Mouse (Mus musculus): ENCODE measurements around the gene Aebp2. TPM values are rescaled to one million over a fixed set of nuclear protein-coding genes. Genes with fewer than 3 reads are reported as not detected.
"Not testable (repeated sequence)": the region's sequence is repeated elsewhere in the genome, so short reads cannot be mapped to it uniquely, and the experiment has no call there.

Aebp2 gene
- polyA plus RNA-seq (2014; fragmentation: Nextera tagmentation; extraction: Ambion mirVana) = 10.6 and 11.3 TPM in 2 replicates

GRCm38 (mm10) chr6:140622391-140623225 lies at the start of gene Aebp2:
TSS of gene Aebp2 (plus strand) at chr6:140622663.
- peak within 1 kb of the TSS; percentile 100 for H3K4me3 ChIP-seq (replicated peaks; ENCODE audit: low read length)
- H3K4me1 ChIP-seq (replicated peaks; ENCODE audit: control insufficient read depth, insufficient read depth, low read length) = peaks cover 29% of the 10 kb centered on the region
- H3K27ac ChIP-seq = peak within 1 kb of the TSS; percentile 97
- ATAC-seq (ENCODE audit: low FRiP score) (0 out of 2 replicates have a peak, but pooled peaks have one; percentile 1), DNase-seq (ENCODE audit: low spot score) (no peak)
- peak within 1 kb of the TSS; percentile 53 for H3K4me2 ChIP-seq (replicated peaks)
- H3K27me3 ChIP-seq (ENCODE audit: control insufficient read depth, insufficient read depth, low read length) = no peaks in the 10 kb centered on the region
- H3K9ac ChIP-seq = peak within 1 kb of the TSS; percentile 99
- H3K9me3 ChIP-seq (ENCODE audit: control insufficient read depth, low read length) = no peaks in the 10 kb centered on the region
- no peaks in the 10 kb centered on the region for H3K36me3 ChIP-seq (replicated peaks; ENCODE audit: control insufficient read depth, insufficient read depth)
- WGBS = 48% methylated on average over 30 of the region's 30 CpGs

GRCm38 (mm10) chr6:140574943-140575342 lies 47.5 kb upstream of the Aebp2 start:
- no peak overlapping the region for H3K4me3 ChIP-seq (replicated peaks; ENCODE audit: low read length)
- ATAC-seq (ENCODE audit: low FRiP score) (no peak), DNase-seq (ENCODE audit: low spot score) (no peak)
- no peak overlapping the region for H3K9ac ChIP-seq
- no peaks in the 10 kb centered on the region for H3K4me1 ChIP-seq (replicated peaks; ENCODE audit: control insufficient read depth, insufficient read depth, low read length)
- H3K9me3 ChIP-seq (ENCODE audit: control insufficient read depth, low read length) = no peaks in the 10 kb centered on the region
- H3K27me3 ChIP-seq (ENCODE audit: control insufficient read depth, insufficient read depth, low read length) = no peaks in the 10 kb centered on the region
- peaks cover 85% of the 10 kb centered on the region for H3K36me3 ChIP-seq (replicated peaks; ENCODE audit: control insufficient read depth, insufficient read depth)
- 100% methylated on average over 3 of the region's 3 CpGs for whole genome bisulfite sequencing
- H3K4me2 ChIP-seq (replicated peaks) = no peak overlapping the region
- H3K27ac ChIP-seq = no peak overlapping the region

- peaks cover 82% of the 10 kb centered on the region for H3K36me3 ChIP-seq (replicated peaks; ENCODE audit: control insufficient read depth, insufficient read depth)
- DNase-seq (ENCODE audit: low spot score) (no peak), ATAC-seq (ENCODE audit: low FRiP score) (no peak)
- H3K27me3 ChIP-seq (ENCODE audit: control insufficient read depth, insufficient read depth, low read length) = no peaks in the 10 kb centered on the region
- no peaks in the 10 kb centered on the region for H3K4me1 ChIP-seq (replicated peaks; ENCODE audit: control insufficient read depth, insufficient read depth, low read length)
- H3K27ac ChIP-seq = no peak overlapping the region
- H3K9me3 ChIP-seq (ENCODE audit: control insufficient read depth, low read length) = no peaks in the 10 kb centered on the region
- no peak overlapping the region for H3K4me3 ChIP-seq (replicated peaks; ENCODE audit: low read length)
- no peak overlapping the region for H3K9ac ChIP-seq
- no peak overlapping the region for H3K4me2 ChIP-seq (replicated peaks)
- WGBS = 94% methylated on average over 8 of the region's 8 CpGs
Observed at GRCm38 (mm10) chr6:140576133-140576532, 46.3 kb upstream of the Aebp2 start.

GRCm38 (mm10) chr6:140576961-140577821 lies 45.3 kb upstream of the Aebp2 start:
- no peak overlapping the region for H3K4me2 ChIP-seq (replicated peaks)
- H3K36me3 ChIP-seq (replicated peaks; ENCODE audit: control insufficient read depth, insufficient read depth) = peaks cover 79% of the 10 kb centered on the region
- ATAC-seq (ENCODE audit: low FRiP score) (no peak), DNase-seq (ENCODE audit: low spot score) (no peak)
- no peak overlapping the region for H3K9ac ChIP-seq
- H3K27ac ChIP-seq = no peak overlapping the region
- WGBS = 74% methylated on average over 18 of the region's 18 CpGs
- H3K9me3 ChIP-seq (ENCODE audit: control insufficient read depth, low read length) = no peaks in the 10 kb centered on the region
- H3K27me3 ChIP-seq (ENCODE audit: control insufficient read depth, insufficient read depth, low read length) = no peaks in the 10 kb centered on the region
- no peak overlapping the region for H3K4me3 ChIP-seq (replicated peaks; ENCODE audit: low read length)
- H3K4me1 ChIP-seq (replicated peaks; ENCODE audit: control insufficient read depth, insufficient read depth, low read length) = no peaks in the 10 kb centered on the region

- ATAC-seq (ENCODE audit: low FRiP score) (no peak), DNase-seq (ENCODE audit: low spot score) (no peak)
- Histone ChIP-seq H3K27me3 (ENCODE audit: control insufficient read depth, insufficient read depth, low read length) (no peaks in the 10 kb centered on the region), H3K9me3 (ENCODE audit: control insufficient read depth, low read length) (no peaks in the 10 kb centered on the region), H3K4me1 (replicated peaks; ENCODE audit: control insufficient read depth, insufficient read depth, low read length) (no peaks in the 10 kb centered on the region), H3K4me2 (replicated peaks) (no peak overlapping the region), H3K27ac (no peak overlapping the region), H3K9ac (no peak overlapping the region), H3K4me3 (replicated peaks; ENCODE audit: low read length) (no peak overlapping the region), H3K36me3 (replicated peaks; ENCODE audit: control insufficient read depth, insufficient read depth) (peaks cover 79% of the 10 kb centered on the region)
- 95% methylated on average over 4 of the region's 4 CpGs for WGBS
Observed at GRCm38 (mm10) chr6:140577822-140578170, 44.7 kb upstream of the Aebp2 start.

GRCm38 (mm10) chr6:140578985-140579384 lies 43.5 kb upstream of the Aebp2 start:
- peaks cover 79% of the 10 kb centered on the region for H3K36me3 ChIP-seq (replicated peaks; ENCODE audit: control insufficient read depth, insufficient read depth)
- not testable (repeated sequence) for H3K27me3 ChIP-seq (ENCODE audit: control insufficient read depth, insufficient read depth, low read length); H3K4me3 ChIP-seq (replicated peaks; ENCODE audit: low read length); ATAC-seq (ENCODE audit: low FRiP score); H3K4me2 ChIP-seq (replicated peaks); DNase-seq (ENCODE audit: low spot score); H3K9ac ChIP-seq; H3K27ac ChIP-seq; H3K9me3 ChIP-seq (ENCODE audit: control insufficient read depth, low read length); H3K4me1 ChIP-seq (replicated peaks; ENCODE audit: control insufficient read depth, insufficient read depth, low read length)

- 88% methylated on average over 4 of the region's 4 CpGs for WGBS
- Histone ChIP-seq H3K27me3 (ENCODE audit: control insufficient read depth, insufficient read depth, low read length) (no peaks in the 10 kb centered on the region), H3K4me1 (replicated peaks; ENCODE audit: control insufficient read depth, insufficient read depth, low read length) (no peaks in the 10 kb centered on the region), H3K4me3 (replicated peaks; ENCODE audit: low read length) (no peak overlapping the region), H3K36me3 (replicated peaks; ENCODE audit: control insufficient read depth, insufficient read depth) (peaks cover 79% of the 10 kb centered on the region), H3K27ac (no peak overlapping the region), H3K9me3 (ENCODE audit: control insufficient read depth, low read length) (no peaks in the 10 kb centered on the region), H3K4me2 (replicated peaks) (no peak overlapping the region), H3K9ac (no peak overlapping the region)
- DNase-seq (ENCODE audit: low spot score) = no peak
- no peak for ATAC-seq (ENCODE audit: low FRiP score)
Observed at GRCm38 (mm10) chr6:140580170-140580569, 42.3 kb upstream of the Aebp2 start.

- Histone ChIP-seq H3K27me3 (ENCODE audit: control insufficient read depth, insufficient read depth, low read length) (no peaks in the 10 kb centered on the region), H3K27ac (no peak overlapping the region), H3K4me1 (replicated peaks; ENCODE audit: control insufficient read depth, insufficient read depth, low read length) (no peaks in the 10 kb centered on the region), H3K9me3 (ENCODE audit: control insufficient read depth, low read length) (no peaks in the 10 kb centered on the region), H3K36me3 (replicated peaks; ENCODE audit: control insufficient read depth, insufficient read depth) (peaks cover 88% of the 10 kb centered on the region), H3K4me3 (replicated peaks; ENCODE audit: low read length) (no peak overlapping the region), H3K9ac (no peak overlapping the region), H3K4me2 (replicated peaks) (no peak overlapping the region)
- no peak for ATAC-seq (ENCODE audit: low FRiP score)
- no peak for DNase-seq (ENCODE audit: low spot score)
- 89% methylated on average over 8 of the region's 8 CpGs for WGBS
Observed at GRCm38 (mm10) chr6:140586714-140587259, 35.7 kb upstream of the Aebp2 start.

GRCm38 (mm10) chr6:140591331-140591730 lies 31.1 kb upstream of the Aebp2 start:
- 89% methylated on average over 5 of the region's 5 CpGs for WGBS
- no peak for DNase-seq (ENCODE audit: low spot score)

More at GRCm38 (mm10) chr6:140591331-140591730, 31.1 kb upstream of the Aebp2 start:
- Histone ChIP-seq H3K36me3 (replicated peaks; ENCODE audit: control insufficient read depth, insufficient read depth) (peaks cover 91% of the 10 kb centered on the region), H3K9me3 (ENCODE audit: control insufficient read depth, low read length) (no peaks in the 10 kb centered on the region), H3K27me3 (ENCODE audit: control insufficient read depth, insufficient read depth, low read length) (no peaks in the 10 kb centered on the region), H3K9ac (no peak overlapping the region), H3K27ac (no peak overlapping the region), H3K4me1 (replicated peaks; ENCODE audit: control insufficient read depth, insufficient read depth, low read length) (no peaks in the 10 kb centered on the region), H3K4me2 (replicated peaks) (no peak overlapping the region), H3K4me3 (replicated peaks; ENCODE audit: low read length) (no peak overlapping the region)
- no peak for ATAC-seq (ENCODE audit: low FRiP score)

Measured in hindbrain, embryonic 14.5 days (tissue).